Comparison of ENCODE assay signal across 8 mouse cellular contexts in genomic region chr12:91202496-91202895, GRCm38 (mm10).
"Had no signal": no experiment of that assay in that cellular context is flagged by ENCODE, and none has a peak within 500 bp of the region (broad histone marks: within the 10 kb centered on the region; RNA-seq: fewer than 3 reads in every experiment).

No protein-coding gene starts in this region.

- H3K9ac ChIP-seq: lung, embryonic 14.5 days; midbrain, embryonic 13.5 days; midbrain, embryonic 15.5 days; neural tube, embryonic 13.5 days; neural tube, embryonic 15.5 days had no signal

- H3K4me1 ChIP-seq: midbrain, embryonic 13.5 days; midbrain, embryonic 15.5 days; neural tube, embryonic 13.5 days; neural tube, embryonic 15.5 days had no signal

- H3K4me2 ChIP-seq: liver, embryonic 11.5 days; lung, embryonic 14.5 days; midbrain, embryonic 11.5 days; midbrain, embryonic 13.5 days; midbrain, embryonic 15.5 days; neural tube, embryonic 13.5 days; neural tube, embryonic 15.5 days had no signal

- H3K4me3 ChIP-seq: midbrain, embryonic 13.5 days; midbrain, embryonic 15.5 days; myocyte; neural tube, embryonic 13.5 days; neural tube, embryonic 15.5 days had no signal

- H3K36me3 ChIP-seq: midbrain, embryonic 13.5 days; midbrain, embryonic 15.5 days; neural tube, embryonic 13.5 days; neural tube, embryonic 15.5 days had no signal

- ATAC-seq: midbrain, embryonic 13.5 days; midbrain, embryonic 15.5 days had no signal

- H3K27me3 ChIP-seq: midbrain, embryonic 13.5 days; midbrain, embryonic 15.5 days; neural tube, embryonic 13.5 days; neural tube, embryonic 15.5 days had no signal

- H3K9me3 ChIP-seq: midbrain, embryonic 13.5 days; midbrain, embryonic 15.5 days; neural tube, embryonic 13.5 days; neural tube, embryonic 15.5 days had no signal

- H3K27ac ChIP-seq: midbrain, embryonic 13.5 days; midbrain, embryonic 15.5 days; neural tube, embryonic 13.5 days; neural tube, embryonic 15.5 days had no signal
